Mouse (Mus musculus) lung, adult 2 months (tissue): ENCODE measurements around the gene Vwa8. TPM values are rescaled to one million over a fixed set of nuclear protein-coding genes. Genes with fewer than 3 reads are reported as not detected.

Experiments used
- DNase-seq: peaks from one replicate; pipeline ENCODE4 v3.0.0; 2022
- H3K4me1 ChIP-seq: fragments of 200-500 bp; 2 replicates; pipeline ENCODE4 v1.6.1; 2011; ENCODE audit warnings: low read length; ENCODE audit not compliant: control insufficient read depth, insufficient read depth
- H3K4me3 ChIP-seq: fragments of 200-500 bp; replicated peaks from 2 replicates; pipeline ENCODE3; 2011; ENCODE audit warnings: low read depth, mild to moderate bottlenecking, control low read depth, low read length; ENCODE audit errors: extremely low read depth
- CTCF ChIP-seq: fragments of 200-500 bp; IDR thresholded peaks from 2 replicates; pipeline ENCODE4 v1.5.1; 2011; ENCODE audit warnings: mild to moderate bottlenecking, low read length, control low read depth; ENCODE audit not compliant: insufficient read depth
- POLR2A ChIP-seq: fragments of 200-500 bp; IDR thresholded peaks from 2 replicates; pipeline ENCODE4 v1.6.1; 2011; ENCODE audit warnings: low read depth, mild to moderate bottlenecking, control low read depth, low read length, borderline replicate concordance; ENCODE audit errors: extremely low read depth
- WGBS: fragments of 180-500 bp; shearing (Covaris S2); methylation state at CpG from one replicate; pipeline ENCODE4 v1.1.7; 2018; 5-methylcytosine and 5-hydroxymethylcytosine counted together
- polyA plus RNA-seq: library from polyadenylated mRNA; depleted of rRNA; stranded (reverse); fragments of >200 nt; gene quantifications from 2 replicates; pipeline ENCODE4 v1.2.3, GENCODE M21; 2012; rRNA removed

The Vwa8 gene
- polyA plus RNA-seq, 1 experiment, result 16.3 TPM

DNA sequence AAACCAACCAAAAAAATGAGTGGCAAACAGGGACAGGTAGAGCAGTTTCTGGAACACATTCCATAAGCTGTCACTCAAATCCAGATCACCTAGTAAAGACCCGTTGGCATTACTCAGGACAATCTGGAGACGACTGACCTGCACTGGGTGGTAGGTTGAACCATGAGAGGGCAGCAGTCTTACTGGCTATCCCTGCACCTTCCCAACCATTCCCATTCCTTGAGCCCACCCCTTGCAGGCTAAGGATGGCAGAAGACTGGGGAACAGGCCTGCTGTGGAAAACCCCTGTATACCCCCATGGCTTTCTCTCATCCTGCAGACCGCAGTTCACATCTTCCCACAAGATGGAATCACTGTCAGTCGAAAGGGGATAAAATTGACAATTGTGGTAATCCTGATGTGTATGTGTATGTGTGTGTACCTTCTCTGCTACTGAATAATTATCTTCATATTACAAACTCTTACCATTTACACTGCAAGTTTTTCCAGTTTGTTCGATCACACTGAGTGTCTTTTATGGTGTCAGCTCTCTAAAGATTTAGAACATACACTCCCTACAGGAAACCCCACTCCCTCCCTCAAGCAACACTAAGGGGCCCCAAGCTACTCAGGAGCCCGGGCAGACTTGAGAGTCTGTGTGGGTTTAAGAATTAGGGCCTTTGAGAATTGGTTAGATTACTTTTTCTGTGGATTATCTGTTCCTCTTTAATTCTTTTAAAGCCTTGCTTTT lies 393.0 kb downstream of the Vwa8 start:
- no peak for TF ChIP-seq CTCF
- no peak for TF ChIP-seq POLR2A
- no peak overlapping the region for H3K4me3 ChIP-seq
- DNase-seq, result no peak
- no peaks in the 10 kb centered on the region for H3K4me1 ChIP-seq
- WGBS, result 75% methylated on average over 6 of the region's 6 CpGs

DNA sequence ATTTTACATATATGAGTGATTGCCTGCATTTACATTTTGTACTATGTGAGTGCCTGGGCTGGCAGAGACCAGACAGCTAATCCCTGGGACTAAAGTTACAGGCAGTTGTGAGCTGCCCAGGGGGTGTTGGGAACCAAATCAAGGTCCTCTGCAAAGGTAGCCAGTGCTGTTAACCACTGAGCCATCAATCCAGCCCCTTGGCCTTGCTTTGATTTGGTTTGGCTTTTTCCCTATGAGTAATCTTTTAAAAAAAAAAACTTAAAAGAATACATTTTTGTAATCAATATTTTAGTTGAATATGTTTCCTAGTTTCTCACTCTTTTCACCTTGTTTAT lies 393.5 kb downstream of the Vwa8 start:
- Histone ChIP-seq H3K4me1 (no peaks in the 10 kb centered on the region), H3K4me3 (no peak overlapping the region)
- TF ChIP-seq CTCF (no peak), POLR2A (no peak)
- no peak for DNase-seq

DNA sequence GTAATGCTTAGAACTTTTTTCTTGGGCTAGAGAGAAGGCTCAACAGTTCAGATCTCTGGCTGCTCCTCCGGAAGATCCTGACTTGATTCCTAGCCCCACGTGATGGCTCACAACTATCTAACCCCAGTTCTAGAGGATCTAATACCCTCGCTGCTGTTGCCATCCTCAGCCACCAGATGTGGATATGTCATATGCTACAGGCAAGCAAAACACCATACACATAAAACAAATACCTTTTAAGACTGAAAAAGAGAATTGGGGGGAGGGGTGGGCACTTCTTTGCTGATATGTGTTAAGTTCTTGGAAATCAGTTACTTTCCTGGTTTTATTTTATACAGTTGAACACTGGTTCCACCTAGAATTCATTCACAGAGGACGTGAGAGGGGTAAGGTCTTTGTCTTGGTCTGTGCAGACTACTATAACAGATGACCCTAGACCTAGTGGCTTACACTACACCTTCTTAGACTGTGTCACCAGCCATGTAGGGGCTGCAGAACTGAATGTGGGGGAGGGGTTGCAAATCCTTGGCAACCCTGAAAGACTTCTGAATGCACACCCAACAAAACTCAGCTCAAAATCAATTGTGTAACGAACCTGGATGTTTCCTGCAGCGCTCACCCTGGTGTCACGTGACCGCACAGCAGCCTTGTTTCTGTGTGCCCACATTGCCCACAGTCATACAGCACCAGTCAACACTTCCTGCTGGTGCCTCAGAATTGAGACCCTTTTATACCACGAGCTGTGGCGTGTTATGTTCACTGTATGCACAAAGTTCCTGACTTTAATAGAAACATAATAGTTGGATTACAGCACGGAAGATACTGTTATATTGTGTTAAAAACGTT lies 394.4 kb downstream of the Vwa8 start:
- DNase-seq, result no peak
- no peak for TF ChIP-seq CTCF
- no peak for TF ChIP-seq POLR2A
- Histone ChIP-seq H3K4me1 (no peaks in the 10 kb centered on the region), H3K4me3 (no peak overlapping the region)
- WGBS, result 77% methylated on average over 12 of the region's 12 CpGs

DNA sequence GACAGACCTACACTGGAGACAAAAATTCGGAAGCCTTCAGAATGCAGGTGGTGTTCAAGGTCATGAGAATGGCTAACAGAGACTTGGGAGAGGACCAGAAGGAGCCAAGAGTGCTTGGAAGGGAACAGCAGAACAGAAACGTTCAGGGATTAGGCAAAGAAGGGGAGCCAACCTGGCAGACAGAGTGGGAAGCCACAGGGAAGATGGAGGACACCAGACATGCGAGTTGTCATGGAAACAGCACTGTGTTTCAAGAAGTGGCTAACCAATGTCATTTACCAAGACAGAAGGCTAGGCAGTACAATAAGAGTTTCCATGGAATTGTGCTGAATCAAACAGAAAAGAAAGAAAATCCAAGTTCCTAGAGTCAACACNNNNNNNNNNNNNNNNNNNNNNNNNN lies 395.7 kb downstream of the Vwa8 start:
- Histone ChIP-seq H3K4me1 (no peaks in the 10 kb centered on the region), H3K4me3 (no peak overlapping the region)
- no peak for DNase-seq
- WGBS, result 66% methylated on average over 3 of the region's 3 CpGs
- TF ChIP-seq CTCF (no peak), POLR2A (no peak)

DNA sequence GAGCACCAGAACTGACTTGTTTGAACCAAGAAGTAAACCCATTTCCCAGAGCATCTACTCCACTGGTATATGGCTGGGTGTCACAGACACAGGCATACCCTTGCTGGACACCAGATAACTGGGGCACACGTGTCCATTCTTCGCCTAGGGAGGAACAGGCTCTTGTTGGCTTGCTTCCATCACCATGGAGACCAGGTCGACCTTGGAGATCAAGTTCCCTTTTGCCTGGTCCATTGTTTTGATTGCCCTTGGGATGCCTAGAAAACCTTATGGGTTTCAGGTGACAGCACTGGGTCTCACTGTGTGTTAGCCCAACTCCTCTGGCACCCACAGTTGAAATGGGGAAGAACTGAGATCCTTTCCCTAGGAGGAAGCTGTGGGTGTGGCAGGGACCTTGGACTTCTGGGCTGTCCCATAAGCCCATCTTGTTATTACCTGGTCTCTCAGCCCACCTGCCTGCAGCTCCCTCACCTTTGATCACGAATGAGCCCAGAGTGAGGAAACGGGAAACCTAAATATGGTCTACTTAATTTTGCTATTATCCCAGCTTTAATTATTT lies 403.0 kb downstream of the Vwa8 start:
- no peak for DNase-seq
- no peak overlapping the region for H3K4me3 ChIP-seq
- no peaks in the 10 kb centered on the region for H3K4me1 ChIP-seq
- WGBS, result 71% methylated on average over 5 of the region's 5 CpGs
- TF ChIP-seq POLR2A (no peak), CTCF (no peak)

Other genes with a start within 250 kb of the Vwa8 start
- 3.7 and 6.2 TPM in 2 replicates for gene Dgkh, start 116.3 kb upstream of the Vwa8 start, polyA plus RNA-seq